Mouse (Mus musculus): Measurements from ENCODE around the gene Arhgap18. TPM values are rescaled to one million over a fixed set of nuclear protein-coding genes. Genes with fewer than 3 reads are reported as not detected.

Gene Arhgap18
- total RNA-seq, 4 experiments from 2014 or later, result 8.1 to 11.6 (median 10.3) TPM

- DNase-seq (ENCODE audit: low spot score in 2 of 2), result no peak
Measured at GRCm38 (mm10) chr10:26774266-26774665, 21.0 kb downstream of the Arhgap18 start.

GRCm38 (mm10) chr10:26776443-26776842 is 23.2 kb downstream of the Arhgap18 start:
- no peak for DNase-seq (ENCODE audit: low spot score in 2 of 2)

GRCm38 (mm10) chr10:26780581-26780980 is 27.4 kb downstream of the Arhgap18 start:
- no peak for DNase-seq (ENCODE audit: low spot score in 2 of 2)

GRCm38 (mm10) chr10:26789680-26790079 is 36.5 kb downstream of the Arhgap18 start:
- DNase-seq (ENCODE audit: low spot score in 2 of 2), result no peak

- no peak for DNase-seq (ENCODE audit: low spot score in 2 of 2)
Measured at GRCm38 (mm10) chr10:26791810-26792209, 38.6 kb downstream of the Arhgap18 start.

- DNase-seq (ENCODE audit: low spot score in 2 of 2), result no peak
Measured at GRCm38 (mm10) chr10:26793013-26793412, 39.8 kb downstream of the Arhgap18 start.

GRCm38 (mm10) chr10:26796432-26797286 is 43.4 kb downstream of the Arhgap18 start:
- no peak for DNase-seq (ENCODE audit: low spot score in 2 of 2)

- DNase-seq (ENCODE audit: low spot score in 2 of 2), result no peak
Measured at GRCm38 (mm10) chr10:26797287-26797672, 44.1 kb downstream of the Arhgap18 start.

- DNase-seq (ENCODE audit: low spot score in 2 of 2), result no peak
Measured at GRCm38 (mm10) chr10:26798752-26799411, 45.7 kb downstream of the Arhgap18 start.

GRCm38 (mm10) chr10:26799562-26800051 is 46.4 kb downstream of the Arhgap18 start:
- no peak for DNase-seq (ENCODE audit: low spot score in 2 of 2)

- DNase-seq (ENCODE audit: low spot score in 2 of 2), result no peak
Measured at GRCm38 (mm10) chr10:26804351-26804983, 51.2 kb downstream of the Arhgap18 start.

- no peak for DNase-seq (ENCODE audit: low spot score in 2 of 2)
Measured at GRCm38 (mm10) chr10:26805007-26805406, 51.8 kb downstream of the Arhgap18 start.

GRCm38 (mm10) chr10:26806092-26806491 is 52.9 kb downstream of the Arhgap18 start:
- no peak for DNase-seq (ENCODE audit: low spot score in 2 of 2)

- DNase-seq (ENCODE audit: low spot score in 2 of 2), result no peak
Measured at GRCm38 (mm10) chr10:26810059-26810458, 56.8 kb downstream of the Arhgap18 start.

GRCm38 (mm10) chr10:26810810-26811209 is 57.6 kb downstream of the Arhgap18 start:
- DNase-seq (ENCODE audit: low spot score in 2 of 2), result no peak

GRCm38 (mm10) chr10:26811342-26811741 is 58.1 kb downstream of the Arhgap18 start:
- DNase-seq (ENCODE audit: low spot score in 2 of 2), result no peak

- DNase-seq (ENCODE audit: low spot score in 2 of 2), result peak; percentile 9 to 70
Measured at GRCm38 (mm10) chr10:26815646-26816045, 62.4 kb downstream of the Arhgap18 start.

- no peak for DNase-seq (ENCODE audit: low spot score in 2 of 2)
Measured at GRCm38 (mm10) chr10:26820326-26820725, 67.1 kb downstream of the Arhgap18 start.

- no peak for DNase-seq (ENCODE audit: low spot score in 2 of 2)
Measured at GRCm38 (mm10) chr10:26820936-26821335, 67.7 kb downstream of the Arhgap18 start.

GRCm38 (mm10) chr10:26823997-26824396 is 70.8 kb downstream of the Arhgap18 start:
- no peak for DNase-seq (ENCODE audit: low spot score in 2 of 2)

GRCm38 (mm10) chr10:26825246-26825889 is 72.1 kb downstream of the Arhgap18 start:
- peak in 1 of 2 experiments; percentile 33 for DNase-seq (ENCODE audit: low spot score in 2 of 2)
